8 mouse cellular contexts compared by ENCODE assay signal in the genomic region with DNA sequence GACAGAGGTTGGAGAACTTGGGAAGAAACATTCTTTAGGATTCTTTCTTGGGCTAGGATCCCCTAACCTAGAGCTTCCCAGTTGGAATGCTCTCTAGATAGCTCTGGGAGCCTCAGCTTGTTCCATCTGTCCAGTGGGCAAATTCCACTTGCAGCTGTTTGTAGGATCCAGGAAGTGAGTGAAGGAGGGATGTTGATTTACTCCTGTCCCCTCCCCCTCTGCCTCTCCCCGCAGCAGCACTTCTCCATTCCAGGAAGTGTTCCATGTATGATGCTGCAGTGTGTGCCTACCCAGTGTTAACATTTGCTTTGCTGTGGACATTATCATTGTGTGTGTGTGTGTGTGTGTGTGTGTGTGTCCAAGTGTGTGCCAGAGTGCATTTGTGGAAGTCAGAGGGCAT. TPM values are rescaled to one million over a fixed set of nuclear protein-coding genes. Genes with fewer than 3 reads are reported as not detected.
DNase-seq lines count a peak whose midpoint lies in the region; ATAC-seq and TF ChIP-seq lines count a peak whose summit lies in the region.

No protein-coding gene starts in this region.

- H3K36me3 ChIP-seq in hindbrain, embryonic 13.5 days, result peaks cover 6% of the 10 kb centered on the region
- peaks cover 27% of the 10 kb centered on the region for H3K36me3 ChIP-seq in liver, embryonic 12.5 days
- H3K36me3 ChIP-seq in myocyte (ENCODE audit: control insufficient read depth, insufficient read depth), result no peaks in the 10 kb centered on the region

- H3K4me1 ChIP-seq in hindbrain, embryonic 13.5 days (replicated peaks), result peaks cover 45% of the 10 kb centered on the region
- peaks cover 67% of the 10 kb centered on the region for H3K4me1 ChIP-seq in liver, embryonic 12.5 days

- peak overlapping the region; percentile 97 for H3K4me2 ChIP-seq in hindbrain, embryonic 13.5 days
- H3K4me2 ChIP-seq in liver, embryonic 12.5 days, result peak overlapping the region; percentile 91
- H3K4me2 ChIP-seq in myocyte (ENCODE audit: low read depth), result peak overlapping the region; percentile 76

- peak; percentile 53 for DNase-seq in CD4-positive helper T cell, adult 2 months (ENCODE audit: low read depth, low spot score)
- DNase-seq in R1 (ENCODE audit: low read depth, low spot score), result peak; percentile 47
- no peak for DNase-seq in cerebellum, postnatal 4 days (ENCODE audit: low spot score in 2 of 2)

- H3K9ac ChIP-seq in hindbrain, embryonic 13.5 days, result peak overlapping the region; percentile 92
- H3K9ac ChIP-seq in liver, embryonic 12.5 days, result peak overlapping the region; percentile 93

- peaks cover 61% of the 10 kb centered on the region for H3K79me2 ChIP-seq in myocyte (ENCODE audit: control insufficient read depth, insufficient read depth)

- H3ac ChIP-seq in myocyte (ENCODE audit: control insufficient read depth, insufficient read length), result peak overlapping the region; percentile 70

- H3K27ac ChIP-seq in hindbrain, embryonic 13.5 days, result 0 out of 2 replicates have a peak overlapping the region, but pooled peaks have one; percentile 90
- peak overlapping the region; percentile 92 for H3K27ac ChIP-seq in liver, embryonic 12.5 days

- peak overlapping the region; percentile 94 for H3K4me3 ChIP-seq in hindbrain, embryonic 13.5 days
- peak overlapping the region; percentile 79 for H3K4me3 ChIP-seq in liver, embryonic 12.5 days
- H3K4me3 ChIP-seq in myocyte, result peak overlapping the region; percentile 97

- H3K27me3 ChIP-seq in hindbrain, embryonic 13.5 days, result no peaks in the 10 kb centered on the region
- no peaks in the 10 kb centered on the region for H3K27me3 ChIP-seq in liver, embryonic 12.5 days (replicated peaks)
- H3K27me3 ChIP-seq in myocyte (ENCODE audit: control insufficient read depth, insufficient read depth, insufficient read length), result no peaks in the 10 kb centered on the region

- no peaks in the 10 kb centered on the region for H3K9me3 ChIP-seq in hindbrain, embryonic 13.5 days
- H3K9me3 ChIP-seq in liver, embryonic 12.5 days (replicated peaks), result no peaks in the 10 kb centered on the region

- TF ChIP-seq POLR2A in myocyte (IDR thresholded peaks at IDR 0.05; ENCODE audit: insufficient read length, low read depth), result no peak

- WGBS in hindbrain, embryonic 13.5 days, result 50% methylated on average over 1 of the region's 1 CpGs
- 0% methylated on average over 1 of the region's 1 CpGs for WGBS in liver, embryonic 12.5 days (ENCODE audit: insufficient replicate concordance)

- ATAC-seq in hindbrain, embryonic 13.5 days (ENCODE audit: low FRiP score), result no peak
- ATAC-seq in liver, embryonic 12.5 days, result no peak
- no peak for ATAC-seq in megakaryocyte-erythroid progenitor cell, adult 5-6 weeks (replicated peaks; ENCODE audit: low FRiP score, low TSS enrichment, poor library complexity, severe bottlenecking)
- no peak for ATAC-seq in inflammation-experienced regulatory T-cells, adult 6 months

TF ChIP-seq in myocyte, 11 proteins besides CTCF, POLR2A, EP300 and RAD21:
- TF ChIP-seq MYOG (IDR thresholded peaks at IDR 0.05; ENCODE audit: control insufficient read depth in 1 of 3, insufficient read depth in 1 of 3, insufficient read length in 2 of 3, low read depth in 2 of 3) (peak in 2 of 3 experiments; percentile 55 to 64), MYOD1 (IDR thresholded peaks at IDR 0.05; ENCODE audit: control insufficient read depth in 1 of 3, insufficient read length in 2 of 3, low read depth in 2 of 3) (peak; percentile 34 to 72 (median 44)), TCF12 (IDR thresholded peaks at IDR 0.05; ENCODE audit: insufficient read depth, poor library complexity, severe bottlenecking) (no peak), TCF3 (IDR thresholded peaks at IDR 0.05; ENCODE audit: insufficient read length, low read depth) (no peak), MAX (IDR thresholded peaks at IDR 0.05; ENCODE audit: low read depth) (no peak), USF1 (IDR thresholded peaks at IDR 0.05; ENCODE audit: low read depth) (no peak), CEBPB (IDR thresholded peaks at IDR 0.05; ENCODE audit: insufficient read depth, poor library complexity, severe bottlenecking) (no peak), SRF (IDR thresholded peaks at IDR 0.05; ENCODE audit: control insufficient read depth, insufficient read length, low read depth) (no peak), E2F4 (IDR thresholded peaks at IDR 0.05; ENCODE audit: insufficient read depth) (no peak), REST (IDR thresholded peaks at IDR 0.05; ENCODE audit: insufficient read depth, insufficient read length) (no peak), POLR2AphosphoS2 (IDR thresholded peaks at IDR 0.05; ENCODE audit: insufficient read length, low read depth) (no peak)

RNA-seq across cellular contexts. Expression of gene Dnm2, which starts 1.3 kb away (rescaled TPM):
- 64.9 and 72.1 TPM in 2 replicates for polyA plus RNA-seq in hindbrain, embryonic 13.5 days (2015; fragmentation: Nextera tagmentation; extraction: Ambion mirVana)
- 72.2 and 75.5 TPM in 2 replicates for polyA plus RNA-seq in liver, embryonic 12.5 days (2016; fragmentation: Nextera tagmentation; extraction: Ambion mirVana)
- 157 TPM for polyA plus RNA-seq in myocyte (2012; fragmentation: generic; extraction: Trizol)
- 62.6 and 81.4 TPM in 2 replicates for total RNA-seq in megakaryocyte-erythroid progenitor cell, adult 5-6 weeks (2014; fragmentation: Nextera tagmentation)
- total RNA-seq in megakaryocyte-erythroid progenitor cell, adult 5-6 weeks (2017), result 58.7 and 63.8 TPM in 2 replicates
- polyA plus RNA-seq in inflammation-experienced regulatory T-cells, adult 6 months (2017; shearing (Covaris generic)), result 100 to 1,000 TPM in 1 of 3 experiments, 10 to 100 TPM in 2; 85.4 to 117 (median 97.6) TPM

RNA-seq across cellular contexts. Expression of gene Qtrt1, which starts 14.4 kb away (rescaled TPM):
- polyA plus RNA-seq in hindbrain, embryonic 13.5 days (2015; fragmentation: Nextera tagmentation; extraction: Ambion mirVana), result 50.6 and 54.0 TPM in 2 replicates
- 31.2 and 32.7 TPM in 2 replicates for polyA plus RNA-seq in liver, embryonic 12.5 days (2016; fragmentation: Nextera tagmentation; extraction: Ambion mirVana)
- 55.3 TPM for polyA plus RNA-seq in myocyte (2012; fragmentation: generic; extraction: Trizol)
- total RNA-seq in megakaryocyte-erythroid progenitor cell, adult 5-6 weeks (2014; fragmentation: Nextera tagmentation), result 56.6 and 56.8 TPM in 2 replicates
- total RNA-seq in megakaryocyte-erythroid progenitor cell, adult 5-6 weeks (2017), result 23.5 and 36.1 TPM in 2 replicates
- polyA plus RNA-seq in inflammation-experienced regulatory T-cells, adult 6 months (2017; shearing (Covaris generic)), result 10 to 100 TPM; 26.2 to 49.8 (median 39.8) TPM

RNA-seq across cellular contexts. Expression of gene Ilf3, which starts 58.3 kb away (rescaled TPM):
- 253 and 276 TPM in 2 replicates for polyA plus RNA-seq in hindbrain, embryonic 13.5 days (2015; fragmentation: Nextera tagmentation; extraction: Ambion mirVana)
- polyA plus RNA-seq in liver, embryonic 12.5 days (2016; fragmentation: Nextera tagmentation; extraction: Ambion mirVana), result 84.1 and 85.3 TPM in 2 replicates
- 56.6 TPM for polyA plus RNA-seq in myocyte (2012; fragmentation: generic; extraction: Trizol)
- total RNA-seq in megakaryocyte-erythroid progenitor cell, adult 5-6 weeks (2014; fragmentation: Nextera tagmentation), result 76.3 and 86.0 TPM in 2 replicates
- 67.3 and 88.4 TPM in 2 replicates for total RNA-seq in megakaryocyte-erythroid progenitor cell, adult 5-6 weeks (2017)
- polyA plus RNA-seq in inflammation-experienced regulatory T-cells, adult 6 months (2017; shearing (Covaris generic)), result 100 to 1,000 TPM in 2 of 3 experiments, 10 to 100 TPM in 1; 92.5 to 122 (median 122) TPM

Comparison
In these comparisons a context has a peak if more than half of its experiments do, and no peak if none do; other contexts are left out.
1. DNase-seq: peak in CD4-positive helper T cell, adult 2 months (single experiment) and R1 (single experiment); none in cerebellum, postnatal 4 days (0 of 2).
2. Peak in every context shown above with its lines, with median percentiles within 50 percentile points of each other: H3K4me2 ChIP-seq and H3K4me3 ChIP-seq.